In genomic region chr8:120216855-120217830, GRCm38 (mm10) we compare ENCODE assay signal across 9 mouse cellular contexts. TPM values are rescaled to one million over a fixed set of nuclear protein-coding genes. Genes with fewer than 3 reads are reported as not detected.
DNase-seq lines count a peak whose midpoint lies in the region; ATAC-seq lines count a peak whose summit lies in the region.
"Had no signal": no experiment of that assay in that cellular context is flagged by ENCODE, and none has a peak within 500 bp of the region (broad histone marks: within the 10 kb centered on the region; RNA-seq: fewer than 3 reads in every experiment).

No protein-coding gene starts in this region.

- H3K27me3 ChIP-seq in forebrain, embryonic 15.5 days, result no peaks in the 10 kb centered on the region
- H3K27me3 ChIP-seq in hindbrain, embryonic 16.5 days (replicated peaks; ENCODE audit: control insufficient read depth, insufficient read depth, low read length), result no peaks in the 10 kb centered on the region
- H3K27me3 ChIP-seq in lung, embryonic 16.5 days (ENCODE audit: control insufficient read depth, insufficient read depth, low read depth, low read length), result no peaks in the 10 kb centered on the region
- no peaks in the 10 kb centered on the region for H3K27me3 ChIP-seq in splenic B cell, adult 2 months (ENCODE audit: control insufficient read depth, insufficient read depth, low read length, poor library complexity, severe bottlenecking)

- H3K4me1 ChIP-seq in forebrain, embryonic 15.5 days, result peaks cover 25% of the 10 kb centered on the region
- H3K4me1 ChIP-seq in hindbrain, embryonic 16.5 days (ENCODE audit: control insufficient read depth, insufficient read depth, low read depth, low read length), result peaks cover 19% of the 10 kb centered on the region
- H3K4me1 ChIP-seq in lung, embryonic 16.5 days (replicated peaks; ENCODE audit: control insufficient read depth, insufficient read depth, low read length), result peaks cover 29% of the 10 kb centered on the region

- H3K9me3 ChIP-seq in forebrain, embryonic 15.5 days, result no peaks in the 10 kb centered on the region
- H3K9me3 ChIP-seq in hindbrain, embryonic 16.5 days (ENCODE audit: control insufficient read depth, low read length), result no peaks in the 10 kb centered on the region
- H3K9me3 ChIP-seq in lung, embryonic 16.5 days (ENCODE audit: control insufficient read depth, low read length), result no peaks in the 10 kb centered on the region
- H3K9me3 ChIP-seq: G1E had no signal

- peak; percentile 64 for DNase-seq in gastrocnemius, adult 18-20 months (ENCODE audit: low spot score)
- no peak for DNase-seq in gastrocnemius, adult 8-10 months (ENCODE audit: low spot score in 2 of 2)
- peak; percentile 27 for DNase-seq in splenic B cell, adult 2 months (ENCODE audit: low read depth, low spot score)
- no peak for DNase-seq in frontal cortex, postnatal 10 days (ENCODE audit: low spot score in 2 of 2)

- no peak overlapping the region for H3K4me2 ChIP-seq in forebrain, embryonic 15.5 days (replicated peaks)
- H3K4me2 ChIP-seq in hindbrain, embryonic 16.5 days (ENCODE audit: low read length), result no peak overlapping the region
- no peak overlapping the region for H3K4me2 ChIP-seq in lung, embryonic 16.5 days (ENCODE audit: low read depth, low read length)

- 22% methylated on average over 13 of the region's 13 CpGs for WGBS in forebrain, embryonic 15.5 days
- 23% methylated on average over 13 of the region's 13 CpGs for WGBS in hindbrain, embryonic 16.5 days
- WGBS in lung, embryonic 16.5 days, result 23% methylated on average over 13 of the region's 13 CpGs

- H3K4me3 ChIP-seq in forebrain, embryonic 15.5 days, result no peak overlapping the region
- H3K4me3 ChIP-seq in hindbrain, embryonic 16.5 days (ENCODE audit: low read length), result no peak overlapping the region
- no peak overlapping the region for H3K4me3 ChIP-seq in lung, embryonic 16.5 days (ENCODE audit: low read length)

- no peaks in the 10 kb centered on the region for H3K36me3 ChIP-seq in forebrain, embryonic 15.5 days
- no peaks in the 10 kb centered on the region for H3K36me3 ChIP-seq in hindbrain, embryonic 16.5 days (ENCODE audit: control insufficient read depth, insufficient read depth, low read length)
- H3K36me3 ChIP-seq in lung, embryonic 16.5 days (ENCODE audit: control insufficient read depth, insufficient read depth, low read length), result no peaks in the 10 kb centered on the region
- no peaks in the 10 kb centered on the region for H3K36me3 ChIP-seq in splenic B cell, adult 2 months (ENCODE audit: control insufficient read depth, insufficient read depth, low read length, poor library complexity, severe bottlenecking)
- H3K36me3 ChIP-seq: G1E had no signal

- peak; percentile 95 for ATAC-seq in forebrain, embryonic 15.5 days (replicated peaks)
- peak; percentile 68 for ATAC-seq in hindbrain, embryonic 16.5 days
- ATAC-seq in lung, embryonic 16.5 days (ENCODE audit: low read depth), result peak; percentile 86
- ATAC-seq in activated CD4-positive, CD25-positive, alpha-beta regulatory T cell, adult 4 months, result no peak

- no peak overlapping the region for H3K9ac ChIP-seq in forebrain, embryonic 15.5 days (replicated peaks)
- no peak overlapping the region for H3K9ac ChIP-seq in hindbrain, embryonic 16.5 days (ENCODE audit: low read depth, low read length)
- H3K9ac ChIP-seq in lung, embryonic 16.5 days (ENCODE audit: low read length), result no peak overlapping the region

- peak overlapping the region; percentile 50 for H3K27ac ChIP-seq in forebrain, embryonic 15.5 days (replicated peaks)
- H3K27ac ChIP-seq in hindbrain, embryonic 16.5 days (ENCODE audit: low read depth, low read length), result peak overlapping the region; percentile 26; the same call in 1 of the 2 replicates
- H3K27ac ChIP-seq in lung, embryonic 16.5 days (ENCODE audit: low read length), result peak overlapping the region; percentile 53

RNA-seq across cellular contexts. Expression of gene Gse1, which starts 11.1 kb away (rescaled TPM):
- 10 to 100 TPM; 28.9 to 32.6 TPM for total RNA-seq in gastrocnemius, adult 18-20 months (2021)
- total RNA-seq in gastrocnemius, adult 8-10 months (2022), result 10 to 100 TPM; 32.6 to 36.2 (median 34.6) TPM
- 31.3 and 32.7 TPM in 2 replicates for polyA plus RNA-seq in forebrain, embryonic 15.5 days (2015; fragmentation: Nextera tagmentation; extraction: Ambion mirVana)
- polyA plus RNA-seq in hindbrain, embryonic 16.5 days (2015; fragmentation: Nextera tagmentation; extraction: Ambion mirVana), result 10.7 and 14.8 TPM in 2 replicates
- 10.2 and 10.9 TPM in 2 replicates for polyA plus RNA-seq in lung, embryonic 16.5 days (2015; fragmentation: Nextera tagmentation; extraction: Ambion mirVana)
- polyA plus RNA-seq in activated CD4-positive, CD25-positive, alpha-beta regulatory T cell, adult 4 months (2017; shearing (Covaris generic)), result 1 to 10 TPM; 2.9 to 4.1 TPM

RNA-seq across cellular contexts. Expression of gene Fam92b, which starts 39.9 kb away (rescaled TPM):
- not detected for total RNA-seq in gastrocnemius, adult 18-20 months (2021)
- not detected for total RNA-seq in gastrocnemius, adult 8-10 months (2022)
- polyA plus RNA-seq in forebrain, embryonic 15.5 days (2015; fragmentation: Nextera tagmentation; extraction: Ambion mirVana), result 0.88 and 1.2 TPM in 2 replicates
- polyA plus RNA-seq in hindbrain, embryonic 16.5 days (2015; fragmentation: Nextera tagmentation; extraction: Ambion mirVana), result 1.8 and 2.6 TPM in 2 replicates
- polyA plus RNA-seq in lung, embryonic 16.5 days (2015; fragmentation: Nextera tagmentation; extraction: Ambion mirVana), result 2.7 and 4.0 TPM in 2 replicates
- not detected for polyA plus RNA-seq in activated CD4-positive, CD25-positive, alpha-beta regulatory T cell, adult 4 months (2017; shearing (Covaris generic))
- total RNA-seq: G1E had no signal
- polyA plus RNA-seq: G1E had no signal

Comparison
In these comparisons a context has a peak if more than half of its experiments do, and no peak if none do; other contexts are left out.
1. DNase-seq: peak in gastrocnemius, adult 18-20 months (single experiment) and splenic B cell, adult 2 months (single experiment); none in gastrocnemius, adult 8-10 months (0 of 2) and frontal cortex, postnatal 10 days (0 of 2).
2. Peak in every context shown above with its lines, with median percentiles within 50 percentile points of each other: H3K27ac ChIP-seq.